Mouse (Mus musculus) lung, adult 2 months (tissue): ENCODE measurements around the gene Maml1. TPM values are rescaled to one million over a fixed set of nuclear protein-coding genes. Genes with fewer than 3 reads are reported as not detected.
A peak's percentile ranks its signal among the peaks of the same experiment; 100 is the strongest.
"Not testable (repeated sequence)": the region's sequence is repeated elsewhere in the genome, so short reads cannot be mapped to it uniquely, and the experiment has no call there.

Source experiments
- DNase-seq: peaks from one replicate; pipeline ENCODE4 v3.0.0; 2022
- H3K4me1 ChIP-seq: fragments of 200-500 bp; 2 replicates; pipeline ENCODE4 v1.6.1; 2011; ENCODE audit warnings: low read length; ENCODE audit not compliant: control insufficient read depth, insufficient read depth
- H3K4me3 ChIP-seq: fragments of 200-500 bp; replicated peaks from 2 replicates; pipeline ENCODE3; 2011; ENCODE audit warnings: low read depth, mild to moderate bottlenecking, control low read depth, low read length; ENCODE audit errors: extremely low read depth
- CTCF ChIP-seq: fragments of 200-500 bp; IDR thresholded peaks from 2 replicates; pipeline ENCODE4 v1.5.1; 2011; ENCODE audit warnings: mild to moderate bottlenecking, low read length, control low read depth; ENCODE audit not compliant: insufficient read depth
- POLR2A ChIP-seq: fragments of 200-500 bp; IDR thresholded peaks from 2 replicates; pipeline ENCODE4 v1.6.1; 2011; ENCODE audit warnings: low read depth, mild to moderate bottlenecking, control low read depth, low read length, borderline replicate concordance; ENCODE audit errors: extremely low read depth
- WGBS: fragments of 180-500 bp; shearing (Covaris S2); methylation state at CpG from one replicate; pipeline ENCODE4 v1.1.7; 2018; 5-methylcytosine and 5-hydroxymethylcytosine counted together
- polyA plus RNA-seq: library from polyadenylated mRNA; depleted of rRNA; stranded (reverse); fragments of >200 nt; gene quantifications from 2 replicates; pipeline ENCODE4 v1.2.3, GENCODE M21; 2012

The Maml1 gene
- polyA plus RNA-seq, 1 experiment: 19.5 TPM

DNA sequence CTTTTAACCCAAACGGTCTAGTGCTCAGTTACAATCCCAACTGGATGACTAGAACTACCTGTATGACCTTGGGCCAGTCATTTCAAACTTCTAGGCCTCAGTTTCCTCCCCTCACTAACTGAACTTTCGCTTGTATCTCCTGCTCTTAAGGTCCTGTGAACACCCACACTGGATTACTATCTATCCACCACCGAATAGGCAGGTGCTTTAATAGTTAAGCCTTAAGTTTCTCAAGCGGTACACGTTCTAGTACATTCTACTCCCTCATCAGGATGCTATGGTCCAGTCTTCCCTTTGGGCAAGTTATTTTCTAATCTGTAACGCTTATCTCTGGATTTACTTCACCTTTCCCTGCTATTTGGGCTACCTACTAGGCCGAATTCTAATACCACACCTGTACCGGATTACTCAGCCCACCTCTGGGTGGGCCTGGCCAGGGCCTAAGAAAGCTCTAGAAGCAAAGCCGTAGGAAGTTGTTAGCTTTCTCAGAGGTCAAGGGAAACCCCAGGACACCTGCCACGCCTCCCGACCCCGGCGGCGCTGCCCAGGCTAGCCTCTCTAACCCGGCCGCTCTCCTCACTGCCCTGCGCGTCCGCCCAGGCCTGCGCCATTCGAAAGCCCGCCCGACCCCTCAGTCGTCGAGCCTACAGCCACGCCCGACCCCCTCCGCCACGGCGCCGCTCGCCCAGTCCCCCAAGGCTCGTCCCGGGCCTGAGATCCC is 32.8 kb upstream of the Maml1 start:
- DNase-seq: no peak
- WGBS: 1% methylated on average over 34 of the region's 34 CpGs
- H3K4me1 ChIP-seq: peaks cover 7% of the 10 kb centered on the region

GRCm38 (mm10) chr11:50323843-50324242 is 31.7 kb upstream of the Maml1 start:
- H3K4me3 ChIP-seq: no peak overlapping the region
- 0% methylated on average over 1 of the region's 1 CpGs for WGBS

More for the DNA sequence above, 32.8 kb upstream of the Maml1 start:
- peak overlapping the region; percentile 90 for H3K4me3 ChIP-seq
- no peak for TF ChIP-seq CTCF
- no peak for TF ChIP-seq POLR2A

DNA sequence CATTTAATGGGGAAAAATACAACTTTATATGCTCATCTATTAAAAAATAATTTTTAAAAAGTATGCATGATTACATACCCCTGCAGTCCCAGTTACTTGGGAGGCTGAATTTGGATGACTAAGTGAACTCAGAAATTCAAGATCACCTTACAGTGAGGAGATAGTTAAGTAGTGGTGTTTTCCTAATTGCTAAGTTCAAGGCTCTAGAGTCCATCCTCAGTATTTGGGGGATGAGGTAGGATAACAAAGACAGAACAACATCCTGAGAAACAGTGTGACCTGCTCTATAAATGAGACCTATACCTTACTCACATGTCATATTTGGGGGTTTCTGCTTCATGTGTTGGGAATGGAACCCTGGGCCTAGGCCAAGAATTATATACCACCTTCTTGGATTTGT is 30.2 kb upstream of the Maml1 start:
- TF ChIP-seq POLR2A (no peak), CTCF (no peak)
- no peak for DNase-seq
- H3K4me1 ChIP-seq: peaks cover 7% of the 10 kb centered on the region
- H3K4me3 ChIP-seq: no peak overlapping the region

More at GRCm38 (mm10) chr11:50323843-50324242, 31.7 kb upstream of the Maml1 start:
- H3K4me1 ChIP-seq: peaks cover 7% of the 10 kb centered on the region
- no peak for DNase-seq
- TF ChIP-seq CTCF (no peak), POLR2A (no peak)

GRCm38 (mm10) chr11:50321239-50321638 is 29.1 kb upstream of the Maml1 start:
- TF ChIP-seq CTCF: no peak
- TF ChIP-seq POLR2A: no peak
- WGBS: 84% methylated on average over 6 of the region's 6 CpGs
- DNase-seq: no peak
- H3K4me1 ChIP-seq: peaks cover 7% of the 10 kb centered on the region
- no peak overlapping the region for H3K4me3 ChIP-seq

DNA sequence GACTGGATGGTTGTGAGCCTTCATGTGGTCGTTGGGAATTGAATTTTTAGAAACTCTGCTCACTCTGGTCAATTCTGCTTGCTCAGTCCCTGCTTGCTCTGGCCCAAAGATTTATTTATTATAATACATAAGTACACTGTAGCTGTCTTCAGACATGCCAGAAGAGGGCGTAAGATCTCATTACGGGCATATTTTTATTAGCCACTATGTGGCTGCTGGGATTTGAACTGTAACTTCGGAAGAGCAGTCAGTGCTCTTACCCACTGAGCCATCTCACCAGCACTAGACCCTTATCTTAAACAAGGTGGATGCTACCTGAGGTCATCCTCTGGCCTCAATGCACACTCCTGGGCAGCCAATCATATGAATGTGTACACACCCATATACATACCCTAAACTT is 27.2 kb upstream of the Maml1 start:
- H3K4me1 ChIP-seq, DNase-seq, H3K4me3 ChIP-seq: not testable (repeated sequence)
- 59% methylated on average over 4 of the region's 4 CpGs for WGBS

DNA sequence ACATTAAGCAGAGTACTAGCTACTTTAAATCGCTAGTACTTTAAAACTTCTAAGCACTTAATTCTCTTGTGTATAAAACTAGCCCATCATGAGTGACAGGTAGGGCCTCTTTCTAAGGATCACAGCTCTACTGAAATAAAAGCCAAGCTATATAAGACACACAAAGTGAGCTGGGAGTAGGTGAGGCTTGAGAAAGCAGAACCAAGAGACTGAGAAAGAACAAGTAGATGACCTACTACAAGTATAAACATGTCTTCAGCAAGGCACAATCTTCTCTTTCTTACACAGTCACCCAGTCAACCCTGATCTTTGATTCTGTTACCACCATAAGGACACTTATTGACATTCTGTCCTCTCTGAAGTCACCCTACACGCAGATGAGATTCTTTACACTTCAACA is 20.7 kb upstream of the Maml1 start:
- H3K4me3 ChIP-seq: no peak overlapping the region
- 87% methylated on average over 2 of the region's 2 CpGs for WGBS
- no peaks in the 10 kb centered on the region; the same call in 1 of the 2 replicates for H3K4me1 ChIP-seq
- DNase-seq: no peak
- no peak for TF ChIP-seq CTCF
- no peak for TF ChIP-seq POLR2A

GRCm38 (mm10) chr11:50303406-50303805 is 11.3 kb upstream of the Maml1 start:
- no peak for DNase-seq
- H3K4me3 ChIP-seq: no peak overlapping the region
- 92% methylated on average over 2 of the region's 2 CpGs for WGBS
- H3K4me1 ChIP-seq: no peaks in the 10 kb centered on the region
- TF ChIP-seq CTCF (no peak), POLR2A (no peak)

DNA sequence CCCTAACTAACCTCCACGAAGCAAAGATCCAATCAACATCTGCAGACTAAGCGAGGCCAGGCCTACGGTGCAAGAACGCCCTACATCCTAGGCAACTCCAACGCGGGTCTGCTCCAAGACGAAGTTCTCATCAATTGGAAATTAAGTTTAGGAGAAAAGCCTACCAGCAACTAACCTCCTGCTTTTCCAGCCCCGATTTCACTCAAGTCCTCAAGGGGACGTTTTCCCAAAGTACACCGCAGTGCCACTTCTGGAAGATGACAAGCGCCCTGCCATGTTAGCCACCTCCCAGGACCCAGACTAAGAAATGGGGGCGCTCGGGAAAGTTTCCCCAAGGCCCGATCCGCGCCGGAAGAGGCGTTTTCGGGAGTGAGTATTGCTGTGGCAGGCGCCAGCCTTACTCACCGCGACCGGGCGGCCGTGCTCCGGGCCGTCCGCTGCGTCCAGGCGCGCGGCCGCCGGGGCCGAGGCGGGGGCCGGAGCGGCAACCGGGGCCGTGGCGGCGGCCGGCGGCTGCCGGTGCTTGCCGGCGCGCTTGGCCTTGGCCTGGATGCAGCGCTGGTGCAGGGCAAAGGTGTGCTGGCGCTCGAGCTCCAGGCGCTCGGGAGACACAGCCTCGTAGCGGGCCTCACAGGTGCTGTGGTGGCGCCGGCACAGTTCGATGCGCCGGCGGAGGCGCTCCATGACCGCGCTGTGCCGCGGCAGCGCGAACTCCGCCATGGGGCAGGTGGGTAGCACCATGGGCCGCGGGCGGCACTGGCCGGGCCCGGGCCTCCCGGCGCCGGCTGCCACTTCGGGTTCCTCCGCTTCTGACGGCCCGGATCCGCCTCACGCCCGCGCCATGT is 568 bp downstream of the Maml1 start:
- TF ChIP-seq POLR2A: no peak
- no peak for TF ChIP-seq CTCF
- H3K4me3 ChIP-seq: peak overlapping the region; percentile 76
- under 1% methylated on average over 85 of the region's 85 CpGs for WGBS
- peaks cover 10% of the 10 kb centered on the region for H3K4me1 ChIP-seq
- DNase-seq: peak; percentile 71

DNA sequence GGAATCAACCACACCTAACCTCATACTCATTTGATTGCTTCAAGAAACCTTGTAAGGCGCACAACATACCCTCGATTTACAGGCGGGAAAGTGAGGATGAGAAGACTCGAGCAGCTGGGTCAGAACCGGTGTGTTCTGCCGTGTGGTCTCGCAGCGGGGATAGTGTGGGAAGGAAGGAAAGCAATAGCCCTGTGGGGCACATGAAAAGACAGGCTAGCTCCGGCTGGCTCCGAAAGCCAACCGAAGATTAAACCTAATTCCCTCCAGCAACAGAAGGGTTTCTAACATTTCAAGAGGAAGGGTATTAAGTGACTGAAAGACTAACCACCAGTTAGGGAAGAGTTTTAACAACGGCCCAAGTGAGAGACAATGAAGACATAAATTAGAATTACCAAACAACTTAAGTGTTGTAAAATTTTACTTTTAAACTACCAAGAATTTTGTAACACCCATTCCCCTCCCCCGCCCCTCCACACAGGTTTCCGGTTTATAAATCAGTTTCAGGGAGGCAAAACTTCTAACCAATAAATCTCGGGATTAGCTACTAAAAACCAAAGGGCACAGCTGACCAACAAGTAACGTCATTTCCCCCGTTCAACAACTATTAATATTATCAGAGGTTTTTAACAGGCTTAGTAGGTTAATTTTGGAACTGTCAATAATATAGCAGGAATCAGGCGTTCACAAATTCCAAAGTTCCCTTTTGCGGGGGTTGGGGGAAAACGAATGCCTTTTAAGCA is 1.5 kb downstream of the Maml1 start:
- TF ChIP-seq POLR2A: no peak
- no peak for DNase-seq
- peak overlapping the region; percentile 76 for H3K4me3 ChIP-seq
- H3K4me1 ChIP-seq: peaks cover 11% of the 10 kb centered on the region
- 5% methylated on average over 20 of the region's 20 CpGs for WGBS
